Mouse (Mus musculus) forebrain, embryonic 11.5 days (tissue): ENCODE results near the gene Rmdn3. TPM values are rescaled to one million over a fixed set of nuclear protein-coding genes. Genes with fewer than 3 reads are reported as not detected.

Experiments
- ATAC-seq: fragments of 200-750 bp; cut with Nextera tagmentation; replicated peaks from 2 replicates; pipeline ENCODE4 v1.8.0; 2017; ENCODE audit warnings: moderate TSS enrichment; ENCODE audit not compliant: low FRiP score
- DNase-seq: peaks from one replicate; pipeline ENCODE4 v3.0.0-alpha.2; 2017; ENCODE audit warnings: low spot score
- H3K27ac ChIP-seq: fragments of 300-500 bp; sonication (generic); 2 replicates; pipeline ENCODE4 v1.5.1; 2014; ENCODE audit warnings: low read depth, low read length
- H3K27me3 ChIP-seq: fragments of 300-500 bp; sonication (generic); 2 replicates; pipeline ENCODE4 v1.6.1; 2014; ENCODE audit warnings: mild to moderate bottlenecking, low read length, mixed read lengths; ENCODE audit not compliant: control insufficient read depth, insufficient read depth
- H3K36me3 ChIP-seq: fragments of 300-500 bp; sonication (generic); 2 replicates; pipeline ENCODE4 v1.6.1; 2014; ENCODE audit warnings: mild to moderate bottlenecking, low read length, moderate library complexity, mixed read lengths; ENCODE audit not compliant: control insufficient read depth, insufficient read depth
- H3K4me1 ChIP-seq: fragments of 300-500 bp; sonication (generic); replicated peaks from 2 replicates; pipeline ENCODE4 v1.6.1; 2014; ENCODE audit warnings: low read length, mixed read lengths; ENCODE audit not compliant: control insufficient read depth, insufficient read depth
- H3K4me2 ChIP-seq: fragments of 300-500 bp; sonication (generic); 2 replicates; pipeline ENCODE4 v1.6.1; 2014; ENCODE audit warnings: low read depth, mild to moderate bottlenecking, low read length, moderate library complexity, mixed read lengths; ENCODE audit not compliant: severe bottlenecking
- H3K4me3 ChIP-seq: fragments of 300-500 bp; sonication (generic); 2 replicates; pipeline ENCODE4 v1.5.1; 2014; ENCODE audit warnings: low read depth, low read length
- H3K9ac ChIP-seq: fragments of 300-500 bp; sonication (generic); 2 replicates; pipeline ENCODE4 v1.6.1; 2014; ENCODE audit warnings: low read length
- H3K9me3 ChIP-seq: fragments of 300-500 bp; sonication (generic); 2 replicates; pipeline ENCODE4 v1.6.1; 2016; ENCODE audit warnings: low read length, mixed read lengths; ENCODE audit not compliant: control insufficient read depth
- WGBS: fragments of 180-500 bp; shearing (Covaris S2); extraction: QIAGEN DNeasy Blood & Tissue Kit; methylation state at CpG from one replicate; pipeline ENCODE4 v1.1.7; 2014; 5-methylcytosine and 5-hydroxymethylcytosine counted together
- polyA plus RNA-seq: library from polyadenylated mRNA; unstranded; fragments of >200 nt; fragmentation: Nextera tagmentation; extraction: Ambion mirVana; gene quantifications from 2 replicates; pipeline ENCODE4 v1.2.1, GENCODE M21; 2014

Rmdn3 gene
- polyA plus RNA-seq, 1 experiment from 2014 or later: 52.2 TPM

GRCm38 (mm10) chr2:119172862-119173576, 16.2 kb upstream of the Rmdn3 start:
- H3K4me3 ChIP-seq: no peak overlapping the region
- 27% methylated on average over 13 of the region's 13 CpGs for WGBS
- no peaks in the 10 kb centered on the region for H3K9me3 ChIP-seq
- no peak overlapping the region for H3K27ac ChIP-seq
- H3K4me2 ChIP-seq: no peak overlapping the region
- no peaks in the 10 kb centered on the region for H3K36me3 ChIP-seq
- H3K4me1 ChIP-seq: peaks cover 6% of the 10 kb centered on the region; the same call in 1 of the 2 replicates
- ATAC-seq (no peak), DNase-seq (no peak)
- H3K27me3 ChIP-seq: 0 out of 2 replicates have a peak, but pooled peaks cover 2% of the 10 kb centered on the region
- peak overlapping the region; percentile 17 for H3K9ac ChIP-seq

GRCm38 (mm10) chr2:119172446-119172845, 15.6 kb upstream of the Rmdn3 start:
- Histone ChIP-seq H3K9me3 (no peaks in the 10 kb centered on the region), H3K27ac (no peak overlapping the region), H3K4me1 (peaks cover 8% of the 10 kb centered on the region; the same call in 1 of the 2 replicates), H3K4me3 (no peak overlapping the region), H3K36me3 (no peaks in the 10 kb centered on the region), H3K9ac (0 out of 2 replicates have a peak overlapping the region, but pooled peaks have one; percentile 17), H3K4me2 (no peak overlapping the region), H3K27me3 (peaks cover 6% of the 10 kb centered on the region)
- DNase-seq: no peak
- 84% methylated on average over 7 of the region's 7 CpGs for WGBS
- no peak for ATAC-seq

GRCm38 (mm10) chr2:119171574-119171973, 14.7 kb upstream of the Rmdn3 start:
- H3K9me3 ChIP-seq: no peaks in the 10 kb centered on the region
- H3K4me1 ChIP-seq: peaks cover 16% of the 10 kb centered on the region; the same call in 1 of the 2 replicates
- H3K27me3 ChIP-seq: peaks cover 15% of the 10 kb centered on the region
- no peak overlapping the region for H3K9ac ChIP-seq
- no peak overlapping the region for H3K27ac ChIP-seq
- no peak overlapping the region for H3K4me3 ChIP-seq
- H3K4me2 ChIP-seq: no peak overlapping the region
- H3K36me3 ChIP-seq: no peaks in the 10 kb centered on the region
- DNase-seq: no peak
- 87% methylated on average over 8 of the region's 8 CpGs for WGBS
- ATAC-seq: no peak

GRCm38 (mm10) chr2:119170282-119170681, 13.4 kb upstream of the Rmdn3 start:
- H3K4me3 ChIP-seq: no peak overlapping the region
- DNase-seq (no peak), ATAC-seq (no peak)
- no peak overlapping the region for H3K9ac ChIP-seq
- peaks cover 17% of the 10 kb centered on the region; the same call in 1 of the 2 replicates for H3K4me1 ChIP-seq
- H3K9me3 ChIP-seq: no peaks in the 10 kb centered on the region
- H3K27ac ChIP-seq: no peak overlapping the region
- peaks cover 20% of the 10 kb centered on the region for H3K27me3 ChIP-seq
- 89% methylated on average over 2 of the region's 2 CpGs for WGBS
- H3K4me2 ChIP-seq: no peak overlapping the region
- no peaks in the 10 kb centered on the region for H3K36me3 ChIP-seq

GRCm38 (mm10) chr2:119167866-119168256, 11.0 kb upstream of the Rmdn3 start:
- H3K27me3 ChIP-seq: peaks cover 20% of the 10 kb centered on the region
- H3K36me3 ChIP-seq: no peaks in the 10 kb centered on the region
- 2% methylated on average over 26 of the region's 26 CpGs for WGBS
- peak overlapping the region; percentile 46 for H3K4me3 ChIP-seq
- peak overlapping the region; percentile 41 for H3K9ac ChIP-seq
- peaks cover 12% of the 10 kb centered on the region; the same call in 1 of the 2 replicates for H3K4me1 ChIP-seq
- H3K4me2 ChIP-seq: peak overlapping the region; percentile 98
- H3K27ac ChIP-seq: no peak overlapping the region
- ATAC-seq: peak; percentile 37
- no peaks in the 10 kb centered on the region for H3K9me3 ChIP-seq
- DNase-seq: no peak

- Histone ChIP-seq H3K27me3 (peaks cover 20% of the 10 kb centered on the region), H3K9me3 (no peaks in the 10 kb centered on the region), H3K4me3 (peak within 1 kb of the TSS; percentile 46), H3K36me3 (no peaks in the 10 kb centered on the region), H3K4me2 (peak within 1 kb of the TSS; percentile 98), H3K4me1 (peaks cover 11% of the 10 kb centered on the region; the same call in 1 of the 2 replicates), H3K27ac (no peak within 1 kb of the TSS), H3K9ac (peak within 1 kb of the TSS; percentile 41)
- under 1% methylated on average over 60 of the region's 60 CpGs for WGBS
- DNase-seq: peak; percentile 81
- peak; percentile 87 for ATAC-seq
These were observed 10.3 kb upstream of the Rmdn3 start, which contains the start of gene Gchfr for GRCm38 (mm10) chr2:119166901-119167865. Gchfr (plus strand) TSS chr2:119167773.

- ATAC-seq: no peak
- Histone ChIP-seq H3K9ac (no peak overlapping the region), H3K27me3 (peaks cover 20% of the 10 kb centered on the region)
These were observed 8.6 kb upstream of the Rmdn3 start for GRCm38 (mm10) chr2:119165401-119165800.

GRCm38 (mm10) chr2:119163999-119164398, 7.2 kb upstream of the Rmdn3 start:
- Histone ChIP-seq H3K36me3 (no peaks in the 10 kb centered on the region), H3K27me3 (peaks cover 20% of the 10 kb centered on the region), H3K9ac (no peak overlapping the region), H3K4me3 (no peak overlapping the region), H3K4me2 (no peak overlapping the region), H3K9me3 (no peaks in the 10 kb centered on the region), H3K4me1 (peaks cover 14% of the 10 kb centered on the region; the same call in 1 of the 2 replicates), H3K27ac (no peak overlapping the region)
- DNase-seq (no peak), ATAC-seq (no peak)
- WGBS: 85% methylated on average over 4 of the region's 4 CpGs

More at GRCm38 (mm10) chr2:119165401-119165800, 8.6 kb upstream of the Rmdn3 start:
- Histone ChIP-seq H3K36me3 (no peaks in the 10 kb centered on the region), H3K9me3 (no peaks in the 10 kb centered on the region), H3K4me2 (no peak overlapping the region), H3K4me1 (peaks cover 14% of the 10 kb centered on the region; the same call in 1 of the 2 replicates), H3K27ac (no peak overlapping the region), H3K4me3 (no peak overlapping the region)
- DNase-seq: no peak
